Mouse (Mus musculus): ENCODE data around the gene Btn2a2. TPM values are rescaled to one million over a fixed set of nuclear protein-coding genes. Genes with fewer than 3 reads are reported as not detected.

Btn2a2 gene
- polyA plus RNA-seq, 1 experiment: not detected

GRCm38 (mm10) chr13:23499943-23500342 is 11.3 kb upstream of the Btn2a2 start:
- no peak for TF ChIP-seq FLI1 (IDR thresholded peaks at IDR 0.05; ENCODE audit: low read length)
- no peak for TF ChIP-seq GATA1 (IDR thresholded peaks at IDR 0.05; ENCODE audit: borderline replicate concordance, low read length)
- peaks cover 7% of the 10 kb centered on the region; the same call in 1 of the 2 replicates for H3K9me3 ChIP-seq
- H3K27me3 ChIP-seq (replicated peaks): peaks cover 2% of the 10 kb centered on the region
- peaks cover 61% of the 10 kb centered on the region for H3K4me1 ChIP-seq
- H3K36me3 ChIP-seq (replicated peaks; ENCODE audit: low read length): no peaks in the 10 kb centered on the region
- peak overlapping the region; percentile 14 for H3K4me3 ChIP-seq (replicated peaks)

- H3K27me3 ChIP-seq (replicated peaks): peaks cover 2% of the 10 kb centered on the region
- TF ChIP-seq FLI1 (IDR thresholded peaks at IDR 0.05; ENCODE audit: low read length) (no peak), GATA1 (IDR thresholded peaks at IDR 0.05; ENCODE audit: borderline replicate concordance, low read length) (no peak)
- peaks cover 7% of the 10 kb centered on the region; the same call in 1 of the 2 replicates for H3K9me3 ChIP-seq
- H3K36me3 ChIP-seq (replicated peaks; ENCODE audit: low read length): no peaks in the 10 kb centered on the region
- H3K4me1 ChIP-seq: peaks cover 49% of the 10 kb centered on the region
- peak overlapping the region; percentile 85 for H3K4me3 ChIP-seq (replicated peaks)
Measured at GRCm38 (mm10) chr13:23498653-23499052, 10.0 kb upstream of the Btn2a2 start.

GRCm38 (mm10) chr13:23497656-23498321 is 9.1 kb upstream of the Btn2a2 start:
- peak overlapping the region; percentile 85 for H3K4me3 ChIP-seq (replicated peaks)
- H3K4me1 ChIP-seq: peaks cover 42% of the 10 kb centered on the region
- H3K36me3 ChIP-seq (replicated peaks; ENCODE audit: low read length): no peaks in the 10 kb centered on the region
- TF ChIP-seq FLI1 (IDR thresholded peaks at IDR 0.05; ENCODE audit: low read length): no peak
- no peak for TF ChIP-seq GATA1 (IDR thresholded peaks at IDR 0.05; ENCODE audit: borderline replicate concordance, low read length)
- peaks cover 2% of the 10 kb centered on the region for H3K27me3 ChIP-seq (replicated peaks)
- peaks cover 7% of the 10 kb centered on the region; the same call in 1 of the 2 replicates for H3K9me3 ChIP-seq

- Histone ChIP-seq H3K4me1 (peaks cover 29% of the 10 kb centered on the region), H3K4me3 (replicated peaks) (no peak overlapping the region), H3K9me3 (peaks cover 7% of the 10 kb centered on the region; the same call in 1 of the 2 replicates), H3K27me3 (replicated peaks) (peaks cover 2% of the 10 kb centered on the region), H3K36me3 (replicated peaks; ENCODE audit: low read length) (no peaks in the 10 kb centered on the region)
- TF ChIP-seq FLI1 (IDR thresholded peaks at IDR 0.05; ENCODE audit: low read length) (no peak), GATA1 (IDR thresholded peaks at IDR 0.05; ENCODE audit: borderline replicate concordance, low read length) (no peak)
Measured at GRCm38 (mm10) chr13:23495526-23495925, 6.9 kb upstream of the Btn2a2 start.

GRCm38 (mm10) chr13:23491990-23492389 is 3.3 kb upstream of the Btn2a2 start:
- Histone ChIP-seq H3K27me3 (replicated peaks) (peaks cover 19% of the 10 kb centered on the region), H3K4me3 (replicated peaks) (peak overlapping the region; percentile 64), H3K36me3 (replicated peaks; ENCODE audit: low read length) (no peaks in the 10 kb centered on the region), H3K9me3 (peaks cover 7% of the 10 kb centered on the region; the same call in 1 of the 2 replicates), H3K4me1 (peaks cover 22% of the 10 kb centered on the region)
- TF ChIP-seq GATA1 (IDR thresholded peaks at IDR 0.05; ENCODE audit: borderline replicate concordance, low read length): no peak
- TF ChIP-seq FLI1 (IDR thresholded peaks at IDR 0.05; ENCODE audit: low read length): no peak

- no peak for TF ChIP-seq FLI1 (IDR thresholded peaks at IDR 0.05; ENCODE audit: low read length)
- no peak for TF ChIP-seq GATA1 (IDR thresholded peaks at IDR 0.05; ENCODE audit: borderline replicate concordance, low read length)
- Histone ChIP-seq H3K9me3 (peaks cover 7% of the 10 kb centered on the region; the same call in 1 of the 2 replicates), H3K36me3 (replicated peaks; ENCODE audit: low read length) (no peaks in the 10 kb centered on the region), H3K27me3 (replicated peaks) (peaks cover 25% of the 10 kb centered on the region), H3K4me3 (replicated peaks) (no peak overlapping the region), H3K4me1 (peaks cover 23% of the 10 kb centered on the region)
Measured at GRCm38 (mm10) chr13:23491263-23491662, 2.6 kb upstream of the Btn2a2 start.

GRCm38 (mm10) chr13:23490863-23491262 is 2.2 kb upstream of the Btn2a2 start:
- peaks cover 27% of the 10 kb centered on the region for H3K4me1 ChIP-seq
- TF ChIP-seq FLI1 (IDR thresholded peaks at IDR 0.05; ENCODE audit: low read length) (no peak), GATA1 (IDR thresholded peaks at IDR 0.05; ENCODE audit: borderline replicate concordance, low read length) (no peak)
- 0 out of 2 replicates have a peak, but pooled peaks cover 3% of the 10 kb centered on the region for H3K9me3 ChIP-seq
- H3K36me3 ChIP-seq (replicated peaks; ENCODE audit: low read length): no peaks in the 10 kb centered on the region
- H3K27me3 ChIP-seq (replicated peaks): peaks cover 29% of the 10 kb centered on the region
- H3K4me3 ChIP-seq (replicated peaks): no peak overlapping the region

GRCm38 (mm10) chr13:23485271-23485670 is 3.4 kb downstream of the Btn2a2 start:
- H3K4me1 ChIP-seq: peaks cover 37% of the 10 kb centered on the region
- TF ChIP-seq FLI1 (IDR thresholded peaks at IDR 0.05; ENCODE audit: low read length) (no peak), GATA1 (IDR thresholded peaks at IDR 0.05; ENCODE audit: borderline replicate concordance, low read length) (no peak)
- peaks cover 67% of the 10 kb centered on the region for H3K27me3 ChIP-seq (replicated peaks)
- no peak overlapping the region for H3K4me3 ChIP-seq (replicated peaks)
- H3K9me3 ChIP-seq: no peaks in the 10 kb centered on the region
- no peaks in the 10 kb centered on the region for H3K36me3 ChIP-seq (replicated peaks; ENCODE audit: low read length)

- peaks cover 72% of the 10 kb centered on the region for H3K27me3 ChIP-seq (replicated peaks)
Measured at GRCm38 (mm10) chr13:23483153-23483552, 5.5 kb downstream of the Btn2a2 start.

GRCm38 (mm10) chr13:23475658-23476057 is 13.0 kb downstream of the Btn2a2 start:
- TF ChIP-seq FLI1 (IDR thresholded peaks at IDR 0.05; ENCODE audit: low read length) (no peak), GATA1 (IDR thresholded peaks at IDR 0.05; ENCODE audit: borderline replicate concordance, low read length) (no peak)
- Histone ChIP-seq H3K36me3 (replicated peaks; ENCODE audit: low read length) (no peaks in the 10 kb centered on the region), H3K4me3 (replicated peaks) (no peak overlapping the region), H3K27me3 (replicated peaks) (peaks cover 37% of the 10 kb centered on the region), H3K9me3 (no peaks in the 10 kb centered on the region), H3K4me1 (peaks cover 10% of the 10 kb centered on the region)

More at GRCm38 (mm10) chr13:23483153-23483552, 5.5 kb downstream of the Btn2a2 start:
- no peaks in the 10 kb centered on the region for H3K36me3 ChIP-seq (replicated peaks; ENCODE audit: low read length)
- no peak overlapping the region for H3K4me3 ChIP-seq (replicated peaks)
- peaks cover 33% of the 10 kb centered on the region for H3K4me1 ChIP-seq
- TF ChIP-seq FLI1 (IDR thresholded peaks at IDR 0.05; ENCODE audit: low read length): no peak
- no peak for TF ChIP-seq GATA1 (IDR thresholded peaks at IDR 0.05; ENCODE audit: borderline replicate concordance, low read length)
- no peaks in the 10 kb centered on the region for H3K9me3 ChIP-seq

Data from megakaryocyte, embryonic 14.5 days (primary cell).